Comparison of ENCODE assay signal across 14 mouse cellular contexts in the genomic region with DNA sequence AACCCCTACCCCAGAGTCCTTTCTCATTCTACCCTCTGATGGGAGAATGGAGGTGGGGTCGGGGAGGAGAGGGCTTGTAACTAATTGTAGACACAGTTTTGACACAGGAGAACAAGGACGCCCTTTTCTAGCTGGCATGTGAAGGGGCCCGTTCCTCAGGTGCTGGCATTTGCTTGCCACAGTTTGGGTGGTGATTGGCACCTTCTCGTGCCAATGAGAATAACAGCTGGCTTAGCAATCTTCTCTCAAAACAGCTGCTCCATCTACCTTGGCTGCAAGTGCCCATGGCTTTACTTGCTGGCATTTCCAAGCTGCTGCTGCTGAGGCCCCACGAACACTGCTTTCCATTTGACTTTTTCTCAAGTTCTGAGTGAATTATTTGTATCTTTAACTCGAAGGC.
DNase-seq lines count a peak whose midpoint lies in the region.
"Had no signal": no experiment of that assay in that cellular context is flagged by ENCODE, and none has a peak within 500 bp of the region (broad histone marks: within the 10 kb centered on the region; RNA-seq: fewer than 3 reads in every experiment).

No protein-coding gene starts in this region.

- intact Hi-C loops in heart, postnatal 14 days (cut with DNase I), result no loop called here

- peak; percentile 17 for DNase-seq in gastrocnemius, postnatal 10 days
- no peak for DNase-seq in gastrocnemius, postnatal 25 days
- DNase-seq in heart, postnatal 4 days, result peak; percentile 10
- no peak for DNase-seq in heart, postnatal 14 days
- DNase-seq: adrenal gland, adult 2 months; adrenal gland, postnatal 10 days; adrenal gland, postnatal 25 days; cerebellum, adult 11 months; cerebellum, adult 18-20 months; cerebellum, adult 8-10 months; cerebellum, adult 9-11 months; cerebellum, postnatal 14 days; cerebellum, postnatal 36 days; embryo, embryonic 11 days had no signal

Comparison
In these comparisons a context has a peak if more than half of its experiments do, and no peak if none do; other contexts are left out.
1. DNase-seq: peak in gastrocnemius, postnatal 10 days (single experiment) and heart, postnatal 4 days (single experiment); none in gastrocnemius, postnatal 25 days (single experiment) and heart, postnatal 14 days (0 of 2).